Mouse (Mus musculus) gastrocnemius, postnatal 25 days (tissue): ENCODE measurements around the gene 2310050C09Rik. TPM values are rescaled to one million over a fixed set of nuclear protein-coding genes. Genes with fewer than 3 reads are reported as not detected.

ENCODE experiments used
- DNase-seq: peaks from one replicate; pipeline ENCODE4 v3.0.0; 2022
- long read RNA-seq, 2 experiments: library from polyadenylated mRNA; stranded (forward); transcript quantifications; one replicate each; pipeline ENCODE4 v2.0.0; 2021
- total RNA-seq, 2 experiments: library from RNA; stranded (reverse); gene quantifications; 1 replicate in 1 of 2; 2 replicates in 1 of 2; pipeline ENCODE4 v1.2.3; 2021

2310050C09Rik gene
- total RNA-seq = not detected
- long read RNA-seq, experiment 1 = 0 reads
- long read RNA-seq, experiment 2 = 0 reads

DNA sequence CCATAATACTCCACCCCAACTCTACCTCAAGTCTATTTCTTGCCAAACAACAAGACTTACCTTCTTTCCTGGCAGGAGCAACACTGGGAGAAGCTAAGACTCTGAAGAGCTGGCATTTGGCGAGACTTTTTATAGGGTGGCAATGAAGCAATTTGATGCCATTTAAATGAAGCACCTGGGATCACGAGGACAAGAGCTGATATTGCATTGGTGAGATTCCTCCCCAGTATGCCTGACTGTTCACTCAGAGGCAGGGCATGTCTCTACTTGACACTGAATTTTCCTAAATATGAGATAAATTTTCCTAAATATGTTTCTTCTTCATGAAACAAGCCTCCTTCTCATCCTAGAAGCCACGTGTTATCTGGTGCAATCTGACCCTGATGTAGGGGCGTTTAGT is at the start of gene 2310050C09Rik:
2310050C09Rik (minus strand) TSS at position 101 of the 400 bp plus-strand sequence.
- DNase-seq = no peak

DNA sequence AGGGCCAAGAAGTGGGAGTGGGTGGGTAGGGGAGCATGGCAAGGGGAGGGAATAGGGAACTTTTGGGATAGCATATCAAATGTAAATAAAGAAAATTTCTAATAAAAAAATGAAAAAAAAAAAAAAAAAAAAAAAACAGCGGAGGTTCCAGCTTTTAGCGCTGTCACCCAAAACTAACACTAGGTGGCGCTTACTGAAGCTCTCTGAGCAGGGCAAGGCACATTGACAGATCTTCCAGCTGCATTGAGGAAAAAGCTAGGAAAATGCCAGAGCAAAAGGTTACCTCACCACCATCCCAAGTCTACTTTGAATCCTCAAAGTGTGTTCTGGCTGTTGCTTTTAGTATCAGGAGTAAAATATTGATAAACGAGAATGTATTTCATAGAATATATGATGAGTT is 37.6 kb upstream of the 2310050C09Rik start:
- no peak for DNase-seq

DNA sequence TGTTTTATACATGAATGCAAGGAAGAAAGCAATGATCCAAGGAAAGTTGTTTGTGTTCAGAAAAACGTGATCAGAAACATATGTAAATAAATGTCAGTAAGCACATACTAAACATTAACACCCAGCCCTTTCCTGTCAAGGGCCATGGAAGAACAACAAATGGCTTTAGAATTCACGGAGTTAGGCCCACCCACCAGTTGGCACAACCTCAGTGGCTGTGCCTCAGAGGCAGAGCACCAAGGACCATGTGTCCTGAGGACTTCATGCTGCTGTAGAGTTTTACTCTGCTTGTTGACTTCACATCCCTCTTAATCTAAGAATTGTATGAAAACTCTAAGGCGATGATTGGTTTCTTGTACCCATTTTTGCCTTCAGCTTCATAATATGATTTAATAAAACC is 35.2 kb upstream of the 2310050C09Rik start:
- no peak for DNase-seq

DNA sequence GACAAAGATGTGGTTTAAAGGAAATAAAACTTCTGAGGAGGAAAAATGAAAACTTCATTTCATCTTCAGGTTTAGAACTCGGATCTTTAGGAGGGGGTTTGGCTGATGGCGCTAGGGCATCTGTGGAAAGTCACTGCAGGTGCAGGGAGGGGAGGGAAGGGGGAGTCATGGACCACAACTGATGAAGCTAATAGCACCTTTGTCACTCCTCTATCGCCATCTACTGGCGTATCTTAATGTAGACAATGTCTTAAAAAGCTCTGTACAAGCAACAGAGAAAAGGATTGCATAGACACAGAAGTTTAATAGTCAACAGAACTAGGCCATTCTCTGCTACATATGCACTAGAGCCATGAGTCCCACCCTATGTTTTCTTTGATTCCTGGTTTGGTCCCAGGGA is 33.6 kb upstream of the 2310050C09Rik start:
- DNase-seq = no peak

DNA sequence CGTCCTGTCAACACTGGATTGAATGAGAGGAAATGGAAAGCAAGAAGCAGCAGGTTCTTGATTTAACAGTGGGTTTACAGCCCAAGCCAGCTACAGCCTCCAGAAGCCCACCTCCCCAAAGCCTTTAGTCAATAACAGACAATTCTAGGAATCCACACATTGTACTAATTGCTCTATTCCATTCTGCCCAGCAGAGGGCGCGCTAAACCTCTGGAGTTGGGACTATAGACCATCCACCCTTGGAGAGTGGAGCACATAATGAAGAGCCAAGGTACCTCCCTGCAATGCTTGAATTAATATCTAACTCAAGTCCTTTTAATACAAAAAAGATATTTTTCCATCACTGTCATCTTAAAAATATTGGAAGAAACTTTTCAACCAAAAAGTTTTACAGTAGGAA is 33.0 kb upstream of the 2310050C09Rik start:
- DNase-seq = no peak

DNA sequence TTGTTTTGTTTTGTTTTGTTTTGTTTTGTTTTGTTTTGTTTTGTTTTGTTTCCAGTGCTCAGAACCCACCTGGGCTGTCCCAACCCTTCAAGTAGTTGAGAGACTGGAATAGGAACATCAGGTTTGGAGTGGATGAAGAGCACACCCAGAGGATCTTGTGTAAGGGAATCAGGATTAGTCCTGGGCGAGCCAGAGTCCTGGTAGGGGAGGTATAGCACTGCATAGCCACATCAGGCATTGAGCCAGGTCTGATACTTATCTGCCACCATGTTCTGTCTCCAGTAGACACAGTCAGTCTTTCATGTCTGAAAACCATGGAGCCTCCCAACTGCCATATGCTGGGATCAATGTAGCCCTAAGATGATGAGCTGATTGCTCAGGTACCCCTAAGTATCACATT is 24.5 kb upstream of the 2310050C09Rik start:
- no peak for DNase-seq

DNA sequence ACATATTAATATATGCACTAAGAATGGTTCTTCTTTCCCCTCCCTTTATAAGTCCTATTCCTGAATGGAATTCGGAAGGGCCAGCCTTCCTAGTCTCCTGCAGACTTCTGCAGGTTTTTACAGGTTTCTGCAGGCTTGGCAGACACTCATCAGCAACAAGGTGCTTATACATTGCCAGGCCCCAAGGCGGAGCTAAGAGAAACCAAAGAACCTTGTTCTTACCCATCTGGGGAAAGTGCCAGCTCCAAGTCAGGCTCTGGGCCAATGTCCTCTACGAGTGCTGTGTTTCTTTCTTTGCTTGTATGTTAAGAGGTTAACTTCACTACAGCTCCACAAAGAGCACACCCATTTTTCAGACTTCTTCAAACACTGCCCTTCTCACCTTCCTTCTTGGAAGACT is 24.0 kb upstream of the 2310050C09Rik start:
- no peak for DNase-seq

DNA sequence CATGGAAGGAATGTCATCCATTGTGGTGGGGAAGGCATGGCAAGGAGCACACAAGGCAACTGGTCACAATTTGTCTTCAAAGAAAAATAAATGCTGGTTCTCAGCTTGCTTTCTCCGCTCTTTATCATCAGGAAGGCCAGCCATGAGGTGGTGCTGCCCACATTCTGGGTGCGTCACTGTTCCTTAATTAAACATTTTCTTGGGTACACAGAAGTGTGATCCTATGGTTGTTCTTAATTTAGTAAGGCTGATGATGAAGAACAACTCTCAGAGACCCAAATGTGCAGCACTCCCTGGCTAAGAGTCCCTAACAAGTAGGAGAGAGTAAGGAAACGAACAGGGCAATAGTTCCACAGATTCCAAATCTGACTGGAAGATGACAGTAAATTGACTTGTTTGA is 4.2 kb upstream of the 2310050C09Rik start:
- DNase-seq = no peak

DNA sequence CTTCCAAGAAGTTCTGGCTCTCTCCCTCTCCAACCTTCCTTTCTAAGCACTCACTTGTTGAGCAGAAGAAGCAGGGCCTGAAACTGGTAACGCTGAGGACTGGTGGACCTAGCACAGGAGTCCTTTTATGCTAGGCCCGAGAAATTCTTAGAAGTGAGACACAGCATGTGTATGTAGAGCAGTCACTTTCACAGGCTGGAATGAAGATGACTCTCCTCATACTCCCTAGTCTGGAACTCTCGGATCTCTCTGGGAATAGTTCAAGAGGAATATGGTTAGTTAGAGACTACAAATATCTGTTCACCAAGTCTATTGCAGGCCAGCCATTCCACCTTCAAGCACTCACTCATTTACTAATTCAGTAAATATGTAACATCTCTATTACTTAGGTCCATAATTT is 18.8 kb downstream of the 2310050C09Rik start, which contains the start of gene Lce1l:
Lce1l (minus strand) TSS at position 101 of the 400 bp plus-strand sequence.
- DNase-seq = no peak

DNA sequence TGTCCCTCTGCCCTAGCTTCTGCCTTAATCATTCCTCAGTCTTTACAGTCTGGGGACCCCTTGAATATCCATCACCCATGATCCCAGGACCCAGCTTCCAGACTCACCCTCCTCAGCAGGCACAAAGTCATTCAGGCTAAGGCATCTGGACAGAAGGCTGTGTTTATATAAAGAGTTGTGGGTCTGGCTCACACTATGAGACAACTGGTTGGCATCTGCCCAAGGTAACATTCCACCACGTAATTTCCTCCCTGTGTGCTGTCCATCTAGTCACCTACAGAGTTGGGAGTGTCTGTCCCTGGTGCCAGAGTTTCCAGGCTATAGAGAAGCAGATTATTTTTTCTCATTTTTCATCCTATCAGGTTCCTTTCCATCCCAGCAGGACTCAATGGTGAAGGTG is 42.9 kb downstream of the 2310050C09Rik start, which contains the start of gene Kprp:
Kprp (minus strand) TSS at position 140 of the 400 bp plus-strand sequence.
- no peak for DNase-seq

DNA sequence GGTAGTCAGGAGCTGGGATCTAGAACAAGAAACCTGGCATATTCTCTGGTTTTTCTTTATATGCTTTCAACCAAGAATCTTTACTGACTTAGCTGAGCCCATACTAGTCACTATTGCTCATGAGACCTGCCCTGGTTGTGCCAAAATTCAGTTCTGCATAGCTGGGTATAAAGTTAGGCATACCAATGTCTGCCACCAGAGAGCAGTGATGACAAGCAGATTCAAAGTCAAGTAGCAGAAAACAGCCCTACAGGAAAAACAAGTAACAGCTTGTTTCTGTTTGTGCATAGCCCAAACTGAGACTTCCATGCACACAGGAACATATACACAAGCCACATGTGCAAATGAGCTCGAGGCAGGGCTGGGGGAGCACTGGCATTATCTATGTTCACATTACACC is 44.2 kb downstream of the 2310050C09Rik start:
- no peak for DNase-seq

Other genes with a start within 250 kb of the 2310050C09Rik start
- gene Lce6a, start 248.6 kb downstream of the 2310050C09Rik start, total RNA-seq = not detected
- not detected for gene Lce1a1, start 221.9 kb downstream of the 2310050C09Rik start, total RNA-seq
- gene Lce1b, start 213.3 kb downstream of the 2310050C09Rik start, total RNA-seq = not detected
- not detected for gene Lce1a2, start 199.9 kb downstream of the 2310050C09Rik start, total RNA-seq
- gene Lce1c, start 191.0 kb downstream of the 2310050C09Rik start, total RNA-seq = not detected
- not detected for gene Lce1d, start 183.0 kb downstream of the 2310050C09Rik start, total RNA-seq
- gene Lce1e, start 161.1 kb downstream of the 2310050C09Rik start, total RNA-seq = not detected
- gene Lce1f, start 149.9 kb downstream of the 2310050C09Rik start, total RNA-seq = not detected
- gene Gm38119, start 131.1 kb downstream of the 2310050C09Rik start, total RNA-seq = not detected
- gene Lce1g, start 117.9 kb downstream of the 2310050C09Rik start, total RNA-seq = not detected
- gene Lce1h, start 105.2 kb downstream of the 2310050C09Rik start, total RNA-seq = not detected
- not detected for gene Lce1i, start 91.3 kb downstream of the 2310050C09Rik start, total RNA-seq
- gene Lce1j, start 79.7 kb downstream of the 2310050C09Rik start, total RNA-seq = not detected
- gene Lce1k, start 62.3 kb downstream of the 2310050C09Rik start, total RNA-seq = not detected
- not detected for gene Kprp, start 43.0 kb downstream of the 2310050C09Rik start, total RNA-seq
- gene Lce1l, start 18.9 kb downstream of the 2310050C09Rik start, total RNA-seq = not detected
- gene Lce3a, start 56.0 kb upstream of the 2310050C09Rik start, total RNA-seq = not detected
- gene Lce3b, start 62.8 kb upstream of the 2310050C09Rik start, total RNA-seq = not detected
- not detected for gene Lce3c, start 74.3 kb upstream of the 2310050C09Rik start, total RNA-seq
- not detected for gene Lce3d, start 87.2 kb upstream of the 2310050C09Rik start, total RNA-seq
- gene Lce3e, start 96.8 kb upstream of the 2310050C09Rik start, total RNA-seq = not detected
- not detected for gene Lce3f, start 122.0 kb upstream of the 2310050C09Rik start, total RNA-seq
- gene Crct1, start 145.5 kb upstream of the 2310050C09Rik start, total RNA-seq = not detected
- not detected for gene Lce1m, start 148.8 kb upstream of the 2310050C09Rik start, total RNA-seq
- not detected for gene Gm4858, start 198.6 kb upstream of the 2310050C09Rik start, total RNA-seq